ENCODE assay signal across 24 mouse cellular contexts in the genomic region with DNA sequence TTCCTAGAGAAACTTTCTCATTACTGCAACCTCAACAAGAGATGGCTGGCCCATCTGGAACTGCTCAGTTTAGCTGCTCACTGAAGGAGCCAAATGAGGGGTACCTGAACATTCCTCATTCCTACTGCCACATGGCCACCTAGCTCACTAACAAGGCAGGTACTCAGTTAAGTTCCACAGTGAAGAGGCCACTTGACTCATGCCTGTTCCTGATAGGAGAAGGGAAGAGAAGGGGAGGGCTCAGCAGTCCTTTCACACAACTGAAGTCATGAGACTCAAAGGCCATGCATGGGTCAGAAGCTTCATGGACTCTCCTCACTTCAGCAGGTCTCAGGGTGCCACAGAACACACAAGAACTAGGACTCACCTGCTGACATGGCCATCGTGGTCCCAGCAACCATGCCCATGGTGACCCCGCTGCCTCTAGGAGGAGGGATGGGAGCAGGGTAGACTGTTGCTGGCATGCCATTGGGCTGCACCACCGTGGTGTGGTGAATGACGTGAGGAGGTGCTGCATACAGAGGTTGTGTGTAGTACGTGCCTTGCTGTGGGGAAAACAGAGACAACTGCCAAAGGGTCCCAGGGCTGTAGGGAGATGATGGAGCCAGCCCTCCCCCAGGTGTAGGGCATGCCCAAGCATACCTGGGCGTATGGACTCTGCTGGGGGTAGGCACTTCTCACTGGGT. TPM values are rescaled to one million over a fixed set of nuclear protein-coding genes. Genes with fewer than 3 reads are reported as not detected.
DNase-seq lines count a peak whose midpoint lies in the region; ATAC-seq and TF ChIP-seq lines count a peak whose summit lies in the region.
"Had no signal": no experiment of that assay in that cellular context is flagged by ENCODE, and none has a peak within 500 bp of the region (broad histone marks: within the 10 kb centered on the region; RNA-seq: fewer than 3 reads in every experiment).

No protein-coding gene starts in this region.

- no peak for TF ChIP-seq CTCF in lung, adult 2 months (IDR thresholded peaks at IDR 0.05; ENCODE audit: insufficient read depth, low read length)

- no peak overlapping the region for H3K4me3 ChIP-seq in lung, adult 2 months (replicated peaks; ENCODE audit: extremely low read depth, low read depth, low read length)
- H3K4me3 ChIP-seq in megakaryocyte, embryonic 14.5 days (replicated peaks) = peak overlapping the region; percentile 73
- H3K4me3 ChIP-seq: embryonic facial prominence, embryonic 15.5 days; erythroblast, embryonic 14.5 days; forebrain, embryonic 10.5 days; gastrocnemius, adult 2 months; heart, embryonic 13.5 days; hindbrain, embryonic 13.5 days had no signal

- TF ChIP-seq POLR2A in lung, adult 2 months (IDR thresholded peaks at IDR 0.05; ENCODE audit: borderline replicate concordance, extremely low read depth, low read depth, low read length) = no peak

- ATAC-seq in megakaryocyte, adult 5-6 weeks (ENCODE audit: poor library complexity, severe bottlenecking) = no peak
- ATAC-seq: CD4-positive, CD25-positive, alpha-beta regulatory T cell, adult 4 months; forebrain, embryonic 14.5 days had no signal

- H3K4me1 ChIP-seq in lung, adult 2 months (ENCODE audit: control insufficient read depth, insufficient read depth, low read length) = peaks cover 12% of the 10 kb centered on the region
- H3K4me1 ChIP-seq in megakaryocyte, embryonic 14.5 days = peaks cover 58% of the 10 kb centered on the region
- H3K4me1 ChIP-seq: forebrain, embryonic 10.5 days had no signal

- H3K36me3 ChIP-seq in megakaryocyte, embryonic 14.5 days (replicated peaks; ENCODE audit: low read length) = peaks cover 99% of the 10 kb centered on the region

- WGBS in lung, adult 2 months = 84% methylated on average over 6 of the region's 6 CpGs

- no peaks in the 10 kb centered on the region for H3K9me3 ChIP-seq in megakaryocyte, embryonic 14.5 days
- H3K9me3 ChIP-seq: embryonic facial prominence, embryonic 15.5 days; forebrain, embryonic 10.5 days; G1E; heart, embryonic 13.5 days; hindbrain, embryonic 13.5 days had no signal

- intact Hi-C loops in heart, postnatal 25 days (cut with DNase I) = no loop called here

- no peaks in the 10 kb centered on the region for H3K27me3 ChIP-seq in megakaryocyte, embryonic 14.5 days (replicated peaks)
- H3K27me3 ChIP-seq: embryonic facial prominence, embryonic 15.5 days; heart, embryonic 13.5 days; hindbrain, embryonic 13.5 days had no signal

- DNase-seq in heart, adult 11 months = peak; percentile 92
- DNase-seq in heart, postnatal 25 days (ENCODE audit: low spot score) = no peak
- peak; percentile 35 to 70 for DNase-seq in lung, adult 18-20 months
- no peak for DNase-seq in lung, adult 2 months
- DNase-seq in Muller cell, postnatal 12 days (ENCODE audit: inconsistent ontology term) = no peak
- DNase-seq: adrenal gland, postnatal 10 days; B cell, adult 2 months; cerebellum, adult 11 months; cerebellum, adult 8-10 months; cerebellum, postnatal 14 days; embryo, embryonic 11 days; gastrocnemius, adult 2 months; gastrocnemius, postnatal 25 days; heart, postnatal 4 days had no signal

RNA-seq across cellular contexts. Expression of a gene that starts 23.5 kb away (rescaled TPM):
- total RNA-seq in heart, postnatal 25 days (2021) = 10 to 100 TPM; 43.0 to 45.3 TPM
- 361 and 389 TPM in 2 replicates for polyA plus RNA-seq in lung, adult 2 months (2012; rRNA removed)
- polyA plus RNA-seq in megakaryocyte, embryonic 14.5 days (2012; ENCODE audit: insufficient read depth, low replicate concordance) = 43.9 and 103 TPM in 2 replicates
- 30.3 and 42.9 TPM in 2 replicates for total RNA-seq in megakaryocyte, adult 5-6 weeks (2015)
- 62.0 and 62.8 TPM in 2 replicates for total RNA-seq in megakaryocyte, adult 5-6 weeks (2017)

RNA-seq across cellular contexts. Expression of a gene that starts 30.4 kb away (rescaled TPM):
- 100 to 1,000 TPM; 102 to 114 TPM for total RNA-seq in heart, postnatal 25 days (2021)
- 59.4 and 77.5 TPM in 2 replicates for polyA plus RNA-seq in lung, adult 2 months (2012; rRNA removed)
- polyA plus RNA-seq in megakaryocyte, embryonic 14.5 days (2012; ENCODE audit: insufficient read depth, low replicate concordance) = 1.9 and 2.3 TPM in 2 replicates
- total RNA-seq in megakaryocyte, adult 5-6 weeks (2015) = 48.6 and 58.3 TPM in 2 replicates
- 28.4 and 29.5 TPM in 2 replicates for total RNA-seq in megakaryocyte, adult 5-6 weeks (2017)

Comparison
In these comparisons a context has a peak if more than half of its experiments do, and no peak if none do; other contexts are left out.
1. DNase-seq: peak in heart, adult 11 months (single experiment) and lung, adult 18-20 months (2 of 2); none in heart, postnatal 25 days (single experiment), lung, adult 2 months (single experiment) and Muller cell, postnatal 12 days (single experiment).